Mouse (Mus musculus) MEL (cell line): Measurements from ENCODE around the gene Cited2. TPM values are rescaled to one million over a fixed set of nuclear protein-coding genes. Genes with fewer than 3 reads are reported as not detected.

ENCODE experiments used
- DNase-seq: peaks from one replicate; pipeline ENCODE4 v3.0.0; 2011; ENCODE audit warnings: low read depth, low spot score
- H3K27ac ChIP-seq: 2 replicates; pipeline ENCODE4 v1.5.1; 2012; ENCODE audit warnings: low read depth, mild to moderate bottlenecking, control low read depth, low read length, moderate library complexity; ENCODE audit not compliant: control insufficient read depth
- H3K27me3 ChIP-seq, 2 experiments: fragments of 150-350 bp in 1 of 2; sonication (generic) in 1 of 2; 2 replicates each; pipeline ENCODE4 v1.6.1; 2012; ENCODE audit warnings: low read length in 2 of 2, mild to moderate bottlenecking in 2 of 2, improper control_type of control experiment in 1 of 2, moderate library complexity in 1 of 2; ENCODE audit not compliant: insufficient read depth in 2 of 2, control insufficient read depth in 1 of 2
- H3K36me3 ChIP-seq, 2 experiments: 2 replicates each; pipeline ENCODE4 v1.6.1; 2012 to 2014; ENCODE audit warnings: low read length in 2 of 2, improper control_type of control experiment in 1 of 2, inconsistent platforms in 1 of 2, mild to moderate bottlenecking in 1 of 2; ENCODE audit not compliant: insufficient read depth in 2 of 2, control insufficient read depth in 1 of 2
- H3K4me1 ChIP-seq, 2 experiments: fragments of 150-350 bp in 1 of 2; sonication (generic) in 1 of 2; 2 replicates each; pipeline ENCODE4 v1.6.1; 2012; ENCODE audit warnings: low read length in 2 of 2, improper control_type of control experiment in 1 of 2, mild to moderate bottlenecking in 1 of 2; ENCODE audit not compliant: insufficient read depth in 2 of 2, control insufficient read depth in 1 of 2
- H3K4me3 ChIP-seq, 2 experiments: fragments of 150-350 bp in 1 of 2; sonication (generic) in 1 of 2; 2 replicates each; pipeline ENCODE4 v1.5.1; 2012; ENCODE audit warnings: low read depth in 2 of 2, low read length in 2 of 2, mild to moderate bottlenecking in 2 of 2, moderate library complexity in 2 of 2, control low read depth in 1 of 2, improper control_type of control experiment in 1 of 2; ENCODE audit not compliant: control insufficient read depth in 1 of 2, insufficient read depth in 1 of 2
- H3K79me2 ChIP-seq: 2 replicates; pipeline ENCODE4 v1.6.1; 2012; ENCODE audit warnings: mild to moderate bottlenecking, low read length, moderate library complexity; ENCODE audit not compliant: control insufficient read depth, poor library complexity, insufficient read depth
- H3K9ac ChIP-seq: 2 replicates; pipeline ENCODE4 v1.6.1; 2012; ENCODE audit warnings: low read depth, mild to moderate bottlenecking, control low read depth, low read length, moderate library complexity; ENCODE audit not compliant: control insufficient read depth, poor library complexity, severe bottlenecking
- H3K9me3 ChIP-seq: fragments of 150-350 bp; sonication (generic); replicated peaks from 2 replicates; pipeline ENCODE4 v1.6.1; 2012; ENCODE audit warnings: mild to moderate bottlenecking, low read length, improper control_type of control experiment, moderate library complexity; ENCODE audit not compliant: insufficient read depth
- BHLHE40 ChIP-seq: IDR thresholded peaks from 2 replicates; pipeline ENCODE4 v1.6.1; 2012; ENCODE audit warnings: low read depth, mild to moderate bottlenecking, inconsistent platforms, low read length, improper control_type of control experiment, borderline replicate concordance
- CHD1 ChIP-seq: IDR thresholded peaks from 2 replicates; pipeline ENCODE4 v1.6.1; 2012; ENCODE audit warnings: low read depth, mild to moderate bottlenecking, inconsistent platforms, low read length, improper control_type of control experiment
- CHD2 ChIP-seq: IDR thresholded peaks from 2 replicates; pipeline ENCODE4 v1.6.1; 2011; ENCODE audit warnings: low read length, improper control_type of control experiment
- E2F4 ChIP-seq: IDR thresholded peaks from 2 replicates; pipeline ENCODE4 v1.6.1; 2011; ENCODE audit warnings: low read depth, low read length, improper control_type of control experiment, borderline replicate concordance
- ELF1 ChIP-seq: IDR thresholded peaks from 2 replicates; pipeline ENCODE4 v1.6.1; 2014; ENCODE audit warnings: low read depth, mild to moderate bottlenecking, inconsistent platforms, low read length, improper control_type of control experiment, moderate library complexity
- EP300 ChIP-seq, 2 experiments: IDR thresholded peaks; 2 replicates each; pipeline ENCODE4 v1.6.1; 2011; ENCODE audit warnings: improper control_type of control experiment in 2 of 2, low read length in 2 of 2, low read depth in 1 of 2, mild to moderate bottlenecking in 1 of 2
- ETS1 ChIP-seq: IDR thresholded peaks from 2 replicates; pipeline ENCODE4 v1.6.1; 2012; ENCODE audit warnings: low read depth, mild to moderate bottlenecking, inconsistent platforms, low read length, improper control_type of control experiment, moderate library complexity
- GATA1 ChIP-seq: IDR thresholded peaks from 2 replicates; pipeline ENCODE4 v1.6.1; 2011; ENCODE audit warnings: low read depth, low read length, improper control_type of control experiment
- HCFC1 ChIP-seq: IDR thresholded peaks from 2 replicates; pipeline ENCODE4 v1.6.1; 2012; ENCODE audit warnings: low read depth, mild to moderate bottlenecking, inconsistent platforms, low read length, improper control_type of control experiment, moderate library complexity
- JUND ChIP-seq: IDR thresholded peaks from 2 replicates; pipeline ENCODE4 v1.6.1; 2011; ENCODE audit warnings: low read depth, mild to moderate bottlenecking, improper control_type of control experiment, low read length
- KAT2A ChIP-seq: conservative IDR thresholded peaks from 2 replicates; pipeline ENCODE4 v1.6.1; 2012; ENCODE audit warnings: low read depth, low read length, improper control_type of control experiment, inconsistent platforms
- MAFK ChIP-seq: IDR thresholded peaks from 2 replicates; pipeline ENCODE4 v1.6.1; 2011; ENCODE audit warnings: low read depth, mild to moderate bottlenecking, low read length, improper control_type of control experiment, borderline replicate concordance
- MAX ChIP-seq: IDR thresholded peaks from 2 replicates; pipeline ENCODE4 v1.6.1; 2011; ENCODE audit warnings: low read length, improper control_type of control experiment
- MAZ ChIP-seq: IDR thresholded peaks from 2 replicates; pipeline ENCODE4 v1.6.1; 2012; ENCODE audit warnings: low read depth, mild to moderate bottlenecking, inconsistent platforms, low read length, improper control_type of control experiment
- MEF2A ChIP-seq: IDR thresholded peaks from 2 replicates; pipeline ENCODE4 v1.6.1; 2014; ENCODE audit warnings: low read depth, mild to moderate bottlenecking, inconsistent platforms, low read length, improper control_type of control experiment; ENCODE audit not compliant: poor library complexity, insufficient replicate concordance, severe bottlenecking; ENCODE audit errors: extremely low read depth
- MXI1 ChIP-seq: IDR thresholded peaks from 2 replicates; pipeline ENCODE4 v1.6.1; 2011; ENCODE audit warnings: mild to moderate bottlenecking, low read depth, low read length, improper control_type of control experiment
- MYB ChIP-seq: IDR thresholded peaks from 2 replicates; pipeline ENCODE4 v1.6.1; 2011; ENCODE audit warnings: mild to moderate bottlenecking, low read depth, low read length, improper control_type of control experiment
- MYC ChIP-seq: IDR thresholded peaks from 2 replicates; pipeline ENCODE4 v1.6.1; 2011; ENCODE audit warnings: low read depth, mild to moderate bottlenecking, low read length, improper control_type of control experiment, moderate library complexity
- NELFE ChIP-seq: IDR thresholded peaks from 2 replicates; pipeline ENCODE4 v1.6.1; 2011; ENCODE audit warnings: low read depth, low read length, improper control_type of control experiment
- NRF1 ChIP-seq: IDR thresholded peaks from 2 replicates; pipeline ENCODE4 v1.6.1; 2014; ENCODE audit warnings: low read depth, mild to moderate bottlenecking, inconsistent platforms, low read length, improper control_type of control experiment, moderate library complexity; ENCODE audit not compliant: poor library complexity, insufficient read depth, severe bottlenecking
- POLR2A ChIP-seq, 2 experiments: IDR thresholded peaks; 2 replicates each; pipeline ENCODE4 v1.6.1; 2011 to 2012; ENCODE audit warnings: low read length in 2 of 2, mild to moderate bottlenecking in 2 of 2, control low read depth in 1 of 2, improper control_type of control experiment in 1 of 2, low read depth in 1 of 2, moderate library complexity in 1 of 2; ENCODE audit not compliant: control insufficient read depth in 1 of 2, insufficient read depth in 1 of 2, poor library complexity in 1 of 2
- POLR2AphosphoS2 ChIP-seq: IDR thresholded peaks from 2 replicates; pipeline ENCODE4 v1.6.1; 2011; ENCODE audit warnings: low read length, improper control_type of control experiment
- POLR2AphosphoS5 ChIP-seq: IDR thresholded peaks from 2 replicates; pipeline ENCODE4 v1.6.1; 2012; ENCODE audit warnings: low read depth, borderline replicate concordance, mild to moderate bottlenecking, inconsistent platforms, low read length, moderate library complexity, mixed read lengths
- RAD21 ChIP-seq: IDR thresholded peaks from 2 replicates; pipeline ENCODE4 v1.6.1; 2011; ENCODE audit warnings: mild to moderate bottlenecking, low read depth, low read length, improper control_type of control experiment
- RCOR1 ChIP-seq: IDR thresholded peaks from 2 replicates; pipeline ENCODE4 v1.6.1; 2012; ENCODE audit warnings: low read depth, mild to moderate bottlenecking, inconsistent platforms, low read length, improper control_type of control experiment
- SIN3A ChIP-seq: IDR thresholded peaks from 2 replicates; pipeline ENCODE4 v1.6.1; 2012; ENCODE audit warnings: low read length, improper control_type of control experiment, inconsistent platforms
- SMC3 ChIP-seq: IDR thresholded peaks from 2 replicates; pipeline ENCODE4 v1.6.1; 2011; ENCODE audit warnings: low read depth, low read length, improper control_type of control experiment
- TAL1 ChIP-seq: IDR thresholded peaks from 2 replicates; pipeline ENCODE4 v1.6.1; 2012; ENCODE audit warnings: mild to moderate bottlenecking, inconsistent platforms, low read length, moderate library complexity, mixed read lengths
- TBP ChIP-seq: IDR thresholded peaks from 2 replicates; pipeline ENCODE4 v1.8.0; 2011; ENCODE audit warnings: low read depth, low read length, improper control_type of control experiment
- UBTF ChIP-seq: IDR thresholded peaks from 2 replicates; pipeline ENCODE4 v1.6.1; 2012; ENCODE audit warnings: low read depth, mild to moderate bottlenecking, inconsistent platforms, low read length, improper control_type of control experiment, moderate library complexity, borderline replicate concordance; ENCODE audit not compliant: insufficient read depth
- USF1 ChIP-seq: IDR thresholded peaks from 2 replicates; pipeline ENCODE4 v1.6.1; 2014; ENCODE audit warnings: low read depth, mild to moderate bottlenecking, inconsistent platforms, low read length, improper control_type of control experiment, moderate library complexity
- USF2 ChIP-seq, 2 experiments: IDR thresholded peaks; 2 replicates each; pipeline ENCODE4 v1.6.1; 2011 to 2012; ENCODE audit warnings: improper control_type of control experiment in 2 of 2, low read length in 2 of 2, borderline replicate concordance in 1 of 2, inconsistent platforms in 1 of 2, low read depth in 1 of 2, mild to moderate bottlenecking in 1 of 2; ENCODE audit not compliant: insufficient read depth in 1 of 2
- ZC3H11A ChIP-seq: IDR thresholded peaks from 2 replicates; pipeline ENCODE4 v1.6.1; 2012; ENCODE audit warnings: low read depth, mild to moderate bottlenecking, inconsistent platforms, low read length, improper control_type of control experiment
- ZKSCAN1 ChIP-seq: IDR thresholded peaks from 2 replicates; pipeline ENCODE4 v1.6.1; 2012; ENCODE audit warnings: low read depth, mild to moderate bottlenecking, inconsistent platforms, low read length, improper control_type of control experiment, moderate library complexity
- ZMIZ1 ChIP-seq: IDR thresholded peaks from 2 replicates; pipeline ENCODE4 v1.6.1; 2012; ENCODE audit warnings: low read depth, mild to moderate bottlenecking, inconsistent platforms, low read length, improper control_type of control experiment, moderate library complexity
- ZNF384 ChIP-seq: IDR thresholded peaks from 2 replicates; pipeline ENCODE4 v1.6.1; 2012; ENCODE audit warnings: low read depth, mild to moderate bottlenecking, inconsistent platforms, low read length, improper control_type of control experiment
- polyA plus RNA-seq, 2 experiments: library from polyadenylated mRNA; stranded (reverse) in 1 of 2; unstranded in 1 of 2; fragments of >175 nt in 1 of 2; fragments of >200 nt in 1 of 2; gene quantifications; 2 replicates each; pipeline versions ENCODE4 v1.2.1 to v1.2.4; 2012; ENCODE audit warnings: low replicate concordance in 2 of 2, low read depth in 1 of 2; ENCODE audit not compliant: insufficient read length in 2 of 2, insufficient read depth in 1 of 2, missing spikeins in 1 of 2
- total RNA-seq: library from RNA; depleted of rRNA; stranded (reverse); fragments of 300-350 nt; gene quantifications from 2 replicates; pipeline ENCODE4 v1.2.3, GENCODE M21; 2012

The Cited2 gene
- total and polyA plus RNA-seq, 3 experiments = 2.3 to 13.1 TPM; not detected in 1

GRCm38 (mm10) chr10:17722158-17722557 is 860 bp upstream of the Cited2 start:
- H3K9ac ChIP-seq = peak overlapping the region; percentile 78
- peaks cover 0 to 24% of the 10 kb centered on the region in 2 experiments; a peak in 2 of 4 replicates for H3K36me3 ChIP-seq
- H3K9me3 ChIP-seq = no peaks in the 10 kb centered on the region
- H3K4me3 ChIP-seq = peak overlapping the region; percentile 69 to 75
- DNase-seq = peak; percentile 96
- peak overlapping the region; percentile 92 for H3K27ac ChIP-seq
- H3K4me1 ChIP-seq = peaks cover 14 to 23% of the 10 kb centered on the region in 2 experiments
- peaks cover 6% of the 10 kb centered on the region for H3K79me2 ChIP-seq
- H3K27me3 ChIP-seq = no peaks in the 10 kb centered on the region
- TF ChIP-seq RAD21 (peak; percentile 30; the same call in 1 of the 2 replicates), TBP (peak; percentile 88), E2F4 (no peak), JUND (no peak), MAZ (no peak), ELF1 (peak; percentile 32; the same call in 1 of the 2 replicates), MYB (no peak), SIN3A (peak; percentile 97), USF1 (no peak), BHLHE40 (peak; percentile 95), UBTF (no peak), ZKSCAN1 (no peak), ZMIZ1 (no peak), MAFK (0 out of 2 replicates have a peak, but pooled peaks have one; percentile 38), POLR2AphosphoS5 (no peak), MEF2A (no peak), MXI1 (peak; percentile 82), USF2 (IDR thresholded peaks at IDR 0.05; ENCODE audit: borderline replicate concordance in 1 of 2, insufficient read depth in 1 of 2, low read depth in 1 of 2, low read length in 2 of 2) (no peak), NELFE (peak; percentile 57), RCOR1 (0 out of 2 replicates have a peak, but pooled peaks have one; percentile 18), POLR2AphosphoS2 (0 out of 2 replicates have a peak, but pooled peaks have one; percentile 29), NRF1 (0 out of 2 replicates have a peak, but pooled peaks have one; percentile 18), CHD1 (no peak), GATA1 (0 out of 2 replicates have a peak, but pooled peaks have one; percentile 29), CHD2 (no peak), MAX (peak; percentile 74), ZNF384 (peak; percentile 29; the same call in 1 of the 2 replicates), POLR2A (IDR thresholded peaks at IDR 0.05; ENCODE audit: control insufficient read depth in 1 of 2, insufficient read depth in 1 of 2, low read depth in 1 of 2, low read length in 2 of 2, poor library complexity in 1 of 2) (peak; percentile 22 to 26; a peak in 1 of 4 replicates), SMC3 (peak; percentile 38), KAT2A (no peak), EP300 (IDR thresholded peaks at IDR 0.05; ENCODE audit: low read depth in 1 of 2, low read length in 2 of 2) (peak in 1 of 2 experiments; percentile 56; a peak in 2 of 4 replicates), ETS1 (peak; percentile 69; the same call in 1 of the 2 replicates), MYC (no peak; the same call in 1 of the 2 replicates), HCFC1 (peak; percentile 76), ZC3H11A (peak; percentile 36; the same call in 1 of the 2 replicates), TAL1 (no peak)
